Mouse (Mus musculus) erythroblast, embryonic 14.5 days (primary cell): ENCODE data around the gene Krt13.

Source experiments
- GATA1 ChIP-seq: IDR thresholded peaks from 2 replicates; pipeline ENCODE4 v1.6.1; 2012; ENCODE audit warnings: low read length, inconsistent platforms, mixed read lengths
- TAL1 ChIP-seq: IDR thresholded peaks from 3 replicates; pipeline ENCODE4 v1.6.1; 2012; ENCODE audit warnings: low read length, inconsistent platforms, mixed read lengths

DNA sequence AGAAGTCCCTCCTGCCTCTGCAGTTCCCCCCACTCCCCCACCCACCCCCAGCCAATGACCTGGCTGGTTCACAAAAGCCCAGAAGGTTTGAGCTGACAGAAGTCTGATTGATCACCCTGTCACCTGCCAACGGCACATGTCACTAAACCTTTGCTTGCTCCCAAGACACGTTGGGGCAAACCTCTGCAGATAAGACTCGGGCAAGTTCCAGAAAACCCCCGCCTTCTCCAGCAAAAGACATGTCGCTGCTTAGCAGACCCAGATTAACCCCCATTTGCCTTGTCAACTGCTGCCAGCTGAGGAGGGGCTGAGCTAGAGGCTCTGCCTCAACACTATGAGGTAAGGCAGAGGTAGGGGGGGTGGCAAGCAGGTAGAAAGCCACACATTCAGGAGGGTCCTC, 15.2 kb upstream of the Krt13 start:
- TF ChIP-seq TAL1: no peak
- no peak for TF ChIP-seq GATA1
